Mouse (Mus musculus) G1E-ER4 (cell line): ENCODE data around the gene Gucy1b2. TPM values are rescaled to one million over a fixed set of nuclear protein-coding genes. Genes with fewer than 3 reads are reported as not detected.

Experiments used
- GATA1 ChIP-seq: IDR thresholded peaks from one replicate; pipeline ENCODE4 v1.8.0; 2012; ENCODE audit warnings: low read length, inconsistent platforms
- polyA plus RNA-seq: library from polyadenylated mRNA; stranded (reverse); fragments of >175 nt; gene quantifications from 2 replicates; pipeline ENCODE4 v1.2.3, GENCODE M21; 2012

The Gucy1b2 gene
- polyA plus RNA-seq, 1 experiment = not detected

GRCm38 (mm10) chr14:62350890-62351289 lies 105.2 kb downstream of the Gucy1b2 start:
- no peak for TF ChIP-seq GATA1

GRCm38 (mm10) chr14:62350186-62350585 lies 105.9 kb downstream of the Gucy1b2 start:
- TF ChIP-seq GATA1 = no peak

DNA sequence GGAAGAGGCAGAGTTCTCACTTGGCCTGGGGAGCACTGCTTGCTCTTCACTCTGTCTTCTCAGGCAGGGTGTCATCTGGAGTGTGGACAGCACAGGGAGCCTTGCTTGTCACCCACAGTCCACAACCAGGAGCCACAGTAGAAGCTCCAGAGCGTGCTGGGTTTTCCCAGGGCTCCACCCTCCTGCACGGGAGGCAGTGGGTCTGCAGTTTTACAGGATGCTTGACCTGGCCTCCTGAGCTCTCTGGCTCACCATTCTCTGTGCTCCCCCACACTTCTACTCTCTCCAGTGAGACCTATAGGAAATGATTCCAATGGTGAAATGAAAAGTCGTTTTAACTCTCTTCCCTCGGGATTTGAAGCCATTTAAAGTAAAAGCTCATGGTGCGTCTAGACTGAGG lies 106.3 kb downstream of the Gucy1b2 start:
- TF ChIP-seq GATA1 = no peak

GRCm38 (mm10) chr14:62347103-62347502 lies 109.0 kb downstream of the Gucy1b2 start:
- TF ChIP-seq GATA1 = no peak

DNA sequence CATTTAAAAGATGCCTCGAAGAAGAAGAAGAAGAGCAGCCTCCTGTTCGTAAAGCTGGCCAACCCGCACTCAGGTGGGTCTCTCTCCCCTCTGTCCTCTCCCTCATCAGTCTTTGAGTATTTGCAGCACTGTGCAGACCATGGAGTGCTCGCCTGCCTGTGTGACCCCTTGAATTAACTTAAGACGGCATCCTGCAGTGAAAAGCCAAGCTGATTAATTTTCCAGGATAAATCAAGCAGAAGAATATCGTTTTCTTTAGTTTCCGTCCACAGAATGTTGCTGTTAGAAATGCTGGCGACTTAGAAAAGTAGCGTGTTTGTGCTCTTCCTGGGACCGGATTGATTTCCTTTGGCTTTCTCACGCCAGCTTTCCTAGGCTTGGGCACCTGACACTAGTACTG lies 109.5 kb downstream of the Gucy1b2 start:
- no peak for TF ChIP-seq GATA1

Other genes starting within 250 kb of the Gucy1b2 start
- gene Rnaseh2b, start 163.7 kb downstream of the Gucy1b2 start, polyA plus RNA-seq = 13.1 and 19.9 TPM in 2 replicates
- gene Dleu7, start 163.2 kb downstream of the Gucy1b2 start, polyA plus RNA-seq = not detected in 2 replicates
- not detected in 2 replicates for gene Fam124a, start 99.4 kb upstream of the Gucy1b2 start, polyA plus RNA-seq
- not detected in 2 replicates for gene Gm4131, start 110.6 kb upstream of the Gucy1b2 start, polyA plus RNA-seq
- gene Serpine3, start 207.4 kb upstream of the Gucy1b2 start, polyA plus RNA-seq = not detected in 2 replicates